Mouse (Mus musculus) heart, postnatal 4 days (tissue): Measurements from ENCODE around the gene Prpf3. TPM values are rescaled to one million over a fixed set of nuclear protein-coding genes. Genes with fewer than 3 reads are reported as not detected.
"Not testable (repeated sequence)": the region's sequence is repeated elsewhere in the genome, so short reads cannot be mapped to it uniquely, and the experiment has no call there.

Experiments used
- DNase-seq: peaks from one replicate; pipeline ENCODE4 v3.0.0; 2021
- total RNA-seq, 2 experiments: library from RNA; stranded (reverse); gene quantifications; 2 replicates each; pipeline ENCODE4 v1.2.3; 2021

Gene Prpf3
- total RNA-seq, 2 experiments from 2014 or later, result 28.3 to 30.5 TPM

GRCm38 (mm10) chr3:95820046-95821010, 35.4 kb downstream of the Prpf3 start:
- DNase-seq, result no peak

- peak; percentile 100 for DNase-seq
Observed at GRCm38 (mm10) chr3:95819351-95819985, 36.2 kb downstream of the Prpf3 start.

GRCm38 (mm10) chr3:95818571-95819288, 37.0 kb downstream of the Prpf3 start, which contains the start of gene Rprd2:
Gene Rprd2, minus strand, starts transcription at chr3:95818863.
- peak; percentile 83 for DNase-seq

- peak; percentile 51 for DNase-seq
Observed at GRCm38 (mm10) chr3:95818026-95818511, 37.6 kb downstream of the Prpf3 start.

GRCm38 (mm10) chr3:95816681-95817080, 39.0 kb downstream of the Prpf3 start:
- DNase-seq, result no peak

- no peak for DNase-seq
Observed at GRCm38 (mm10) chr3:95808384-95808783, 47.3 kb downstream of the Prpf3 start.

- DNase-seq, result not testable (repeated sequence)
Observed at GRCm38 (mm10) chr3:95807630-95808029, 48.1 kb downstream of the Prpf3 start.

- no peak for DNase-seq
Observed at GRCm38 (mm10) chr3:95806677-95807076, 49.0 kb downstream of the Prpf3 start.

GRCm38 (mm10) chr3:95803851-95804250, 51.8 kb downstream of the Prpf3 start:
- DNase-seq, result no peak

GRCm38 (mm10) chr3:95798756-95799155, 56.9 kb downstream of the Prpf3 start:
- DNase-seq, result no peak

- DNase-seq, result no peak
Observed at GRCm38 (mm10) chr3:95794299-95794698, 61.4 kb downstream of the Prpf3 start.

GRCm38 (mm10) chr3:95793662-95794061, 62.0 kb downstream of the Prpf3 start:
- DNase-seq, result no peak

- DNase-seq, result no peak
Observed at GRCm38 (mm10) chr3:95785501-95785900, 70.2 kb downstream of the Prpf3 start.

Other genes starting within 250 kb of the Prpf3 start
- 10 to 100 TPM; 49.2 to 50.5 TPM for gene Ensa, start 230.9 kb downstream of the Prpf3 start, total RNA-seq
- gene Mcl1, start 197.1 kb downstream of the Prpf3 start, total RNA-seq, result 100 to 1,000 TPM; 112 to 115 TPM
- gene Adamtsl4, start 168.0 kb downstream of the Prpf3 start, total RNA-seq, result 10 to 100 TPM; 13.5 to 14.6 TPM
- 10 to 100 TPM; 41.3 to 43.8 TPM for gene Ecm1, start 116.3 kb downstream of the Prpf3 start, total RNA-seq
- gene Tars2, start 95.7 kb downstream of the Prpf3 start, total RNA-seq, result 10 to 100 TPM; 31.1 to 36.1 TPM
- 10 to 100 TPM; 50.9 to 53.6 TPM for gene Rprd2, start 37.0 kb downstream of the Prpf3 start, total RNA-seq
- gene Mrps21, start 15.6 kb upstream of the Prpf3 start, total RNA-seq, result 100 to 1,000 TPM; 250 TPM
- 1 to 10 TPM; 1.7 to 2.0 TPM for gene Ciart, start 26.4 kb upstream of the Prpf3 start, total RNA-seq
- gene BC028528, start 36.1 kb upstream of the Prpf3 start, total RNA-seq, result 10 to 100 TPM; 19.6 to 25.3 TPM
- gene Aph1a, start 38.1 kb upstream of the Prpf3 start, total RNA-seq, result 100 to 1,000 TPM; 150 to 162 TPM
- gene Car14, start 48.8 kb upstream of the Prpf3 start, total RNA-seq, result 10 to 100 TPM; 87.3 to 91.0 TPM
- gene Anp32e, start 73.4 kb upstream of the Prpf3 start, total RNA-seq, result 100 to 1,000 TPM; 172 to 180 TPM
- 100 to 1,000 TPM; 141 to 164 TPM for gene Plekho1, start 140.1 kb upstream of the Prpf3 start, total RNA-seq
- 10 to 100 TPM; 33.7 to 34.5 TPM for gene Vps45, start 202.6 kb upstream of the Prpf3 start, total RNA-seq
- 10 to 100 TPM; 45.7 to 47.4 TPM for gene Otud7b, start 248.6 kb upstream of the Prpf3 start, total RNA-seq